8 mouse cellular contexts compared by ENCODE assay signal in genomic region chr8:57353346-57354305, GRCm38 (mm10). TPM values are rescaled to one million over a fixed set of nuclear protein-coding genes. Genes with fewer than 3 reads are reported as not detected.
A peak's percentile ranks its signal among the peaks of the same experiment; 100 is the strongest.
DNase-seq lines count a peak whose midpoint lies in the region; ATAC-seq and TF ChIP-seq lines count a peak whose summit lies in the region.

No protein-coding gene starts in this region.

- ATAC-seq in lung, embryonic 14.5 days (ENCODE audit: insufficient read depth): peak; percentile 89
- ATAC-seq in heart, embryonic 16.5 days (replicated peaks; ENCODE audit: extremely low read depth, insufficient read depth, low FRiP score): peak; percentile 92
- peak; percentile 89 for ATAC-seq in midbrain, embryonic 14.5 days (ENCODE audit: low FRiP score, low TSS enrichment)

- H3K4me1 ChIP-seq in lung, embryonic 14.5 days (ENCODE audit: insufficient read depth): no peaks in the 10 kb centered on the region
- peaks cover 21% of the 10 kb centered on the region for H3K4me1 ChIP-seq in heart, embryonic 16.5 days (ENCODE audit: control insufficient read depth, insufficient read depth, low read length)
- no peaks in the 10 kb centered on the region for H3K4me1 ChIP-seq in midbrain, embryonic 14.5 days (ENCODE audit: control insufficient read depth, insufficient read depth, low read length)

- peaks cover 65% of the 10 kb centered on the region for H3K27me3 ChIP-seq in lung, embryonic 14.5 days (ENCODE audit: insufficient read depth, low read length)
- peaks cover 3% of the 10 kb centered on the region; the same call in 1 of the 2 replicates for H3K27me3 ChIP-seq in heart, embryonic 16.5 days (ENCODE audit: control insufficient read depth, insufficient read depth, low read length)
- H3K27me3 ChIP-seq in midbrain, embryonic 14.5 days (ENCODE audit: control insufficient read depth, insufficient read depth, low read length): peaks cover 55% of the 10 kb centered on the region

- H3K4me3 ChIP-seq in lung, embryonic 14.5 days (ENCODE audit: low read depth, low read length): peak overlapping the region; percentile 38
- peak overlapping the region; percentile 57 for H3K4me3 ChIP-seq in heart, embryonic 16.5 days (ENCODE audit: low read length)
- peak overlapping the region; percentile 27 for H3K4me3 ChIP-seq in midbrain, embryonic 14.5 days (replicated peaks; ENCODE audit: low read depth, low read length)

- no peak overlapping the region for H3K27ac ChIP-seq in lung, embryonic 14.5 days (ENCODE audit: low read depth)
- peak overlapping the region; percentile 85 for H3K27ac ChIP-seq in heart, embryonic 16.5 days (ENCODE audit: low read length)
- H3K27ac ChIP-seq in midbrain, embryonic 14.5 days (replicated peaks; ENCODE audit: low read depth, low read length): no peak overlapping the region

- H3K36me3 ChIP-seq in lung, embryonic 14.5 days (ENCODE audit: insufficient read depth): no peaks in the 10 kb centered on the region
- H3K36me3 ChIP-seq in heart, embryonic 16.5 days (ENCODE audit: control insufficient read depth, insufficient read depth): no peaks in the 10 kb centered on the region
- no peaks in the 10 kb centered on the region for H3K36me3 ChIP-seq in midbrain, embryonic 14.5 days (ENCODE audit: control insufficient read depth, insufficient read depth, low read length)

- H3K4me2 ChIP-seq in lung, embryonic 14.5 days: peak overlapping the region; percentile 68
- peak overlapping the region; percentile 63 for H3K4me2 ChIP-seq in heart, embryonic 16.5 days (ENCODE audit: low read depth, low read length)
- peak overlapping the region; percentile 55 for H3K4me2 ChIP-seq in midbrain, embryonic 14.5 days (ENCODE audit: low read length)

- DNase-seq in lung, embryonic 14.5 days: peak; percentile 82
- no peak for DNase-seq in lung, adult 18-20 months
- peak; percentile 92 for DNase-seq in embryo, embryonic 10 days (ENCODE audit: low spot score)
- peak; percentile 17 to 39 for DNase-seq in kidney, postnatal 36 days
- DNase-seq in midbrain, embryonic 14.5 days: peak; percentile 89
- DNase-seq in spleen, adult 18-20 months: no peak
- DNase-seq in layer of hippocampus, adult 8-10 months (ENCODE audit: low spot score in 2 of 2): no peak

- WGBS in lung, embryonic 14.5 days: 4% methylated on average over 37 of the region's 37 CpGs
- 4% methylated on average over 37 of the region's 37 CpGs for WGBS in heart, embryonic 16.5 days
- WGBS in midbrain, embryonic 14.5 days: 1% methylated on average over 37 of the region's 37 CpGs

- H3K9me3 ChIP-seq in lung, embryonic 14.5 days (ENCODE audit: low read depth, low read length): no peaks in the 10 kb centered on the region
- no peaks in the 10 kb centered on the region for H3K9me3 ChIP-seq in heart, embryonic 16.5 days (replicated peaks; ENCODE audit: control insufficient read depth, low read length)
- H3K9me3 ChIP-seq in midbrain, embryonic 14.5 days (ENCODE audit: control insufficient read depth, low read length): no peaks in the 10 kb centered on the region

- peak overlapping the region; percentile 40; the same call in 1 of the 2 replicates for H3K9ac ChIP-seq in lung, embryonic 14.5 days
- peak overlapping the region; percentile 66 for H3K9ac ChIP-seq in heart, embryonic 16.5 days (ENCODE audit: low read length)
- H3K9ac ChIP-seq in midbrain, embryonic 14.5 days (replicated peaks; ENCODE audit: low read length): 0 out of 2 replicates have a peak overlapping the region, but pooled peaks have one; percentile 0

- peak; percentile 73 for TF ChIP-seq CTCF in lung, embryonic 14.5 days (IDR thresholded peaks at IDR 0.05; ENCODE audit: low read depth)

RNA-seq across cellular contexts. Expression of gene Hand2, which starts 32.8 kb away (rescaled TPM):
- 0.16 and 0.24 TPM in 2 replicates for polyA plus RNA-seq in lung, embryonic 14.5 days (2014; fragmentation: Nextera tagmentation; extraction: Ambion mirVana)
- polyA plus RNA-seq in heart, embryonic 16.5 days (2015; fragmentation: Nextera tagmentation; extraction: Ambion mirVana): 9.0 and 9.3 TPM in 2 replicates
- polyA plus RNA-seq in midbrain, embryonic 14.5 days (2014; fragmentation: Nextera tagmentation; extraction: Ambion mirVana): not detected in 2 replicates
- not detected for total RNA-seq in layer of hippocampus, adult 8-10 months (2022)

Comparison
In these comparisons a context has a peak if more than half of its experiments do, and no peak if none do; other contexts are left out.
1. DNase-seq: peak in lung, embryonic 14.5 days (single experiment), embryo, embryonic 10 days (single experiment), kidney, postnatal 36 days (2 of 2) and midbrain, embryonic 14.5 days (single experiment); none in lung, adult 18-20 months (0 of 2), spleen, adult 18-20 months (0 of 2) and layer of hippocampus, adult 8-10 months (0 of 2).
2. H3K9ac ChIP-seq: peak in every context shown above with its lines; median percentile 66 in heart, embryonic 16.5 days; 40 in lung, embryonic 14.5 days; 0 in midbrain, embryonic 14.5 days.
3. Peak in every context shown above with its lines, with median percentiles within 50 percentile points of each other: ATAC-seq, H3K4me2 ChIP-seq and H3K4me3 ChIP-seq.